Mouse (Mus musculus) forebrain, embryonic 14.5 days (tissue): ENCODE measurements around the gene Prlh. TPM values are rescaled to one million over a fixed set of nuclear protein-coding genes. Genes with fewer than 3 reads are reported as not detected.

Experiments used
- ATAC-seq: fragments of 200-750 bp; cut with Nextera tagmentation; 2 replicates; pipeline ENCODE4 v1.8.0; 2017; ENCODE audit warnings: mild to moderate bottlenecking, moderate library complexity
- DNase-seq: peaks from one replicate; pipeline ENCODE4 v3.0.0-alpha.2; 2015; ENCODE audit warnings: low spot score
- H3K27ac ChIP-seq: fragments of 300-500 bp; sonication (generic); 2 replicates; pipeline ENCODE4 v1.5.1; 2014; ENCODE audit warnings: low read depth, mild to moderate bottlenecking, control low read depth, low read length, moderate library complexity
- H3K27me3 ChIP-seq: fragments of 300-500 bp; sonication (generic); replicated peaks from 2 replicates; pipeline ENCODE4 v1.6.1; 2014; ENCODE audit warnings: low read length, control low read depth, mixed read lengths; ENCODE audit not compliant: control insufficient read depth, insufficient read depth
- H3K36me3 ChIP-seq: fragments of 300-500 bp; sonication (generic); 2 replicates; pipeline ENCODE4 v1.6.1; 2014; ENCODE audit warnings: low read length, control low read depth; ENCODE audit not compliant: control insufficient read depth, insufficient read depth
- H3K4me1 ChIP-seq: fragments of 300-500 bp; sonication (generic); 2 replicates; pipeline ENCODE4 v1.6.1; 2014; ENCODE audit warnings: antibody characterized with exemption, low read length, control low read depth; ENCODE audit not compliant: control insufficient read depth, insufficient read depth
- H3K4me2 ChIP-seq: fragments of 300-500 bp; sonication (generic); 2 replicates; pipeline ENCODE4 v1.6.1; 2014; ENCODE audit warnings: mild to moderate bottlenecking, control low read depth, low read length
- H3K4me3 ChIP-seq: fragments of 300-500 bp; sonication (generic); 2 replicates; pipeline ENCODE4 v1.5.1; 2014; ENCODE audit warnings: low read depth, low read length, control low read depth
- H3K9ac ChIP-seq: fragments of 300-500 bp; sonication (generic); 2 replicates; pipeline ENCODE4 v1.6.1; 2014; ENCODE audit warnings: mild to moderate bottlenecking, low read length, control low read depth, moderate library complexity
- H3K9me3 ChIP-seq: fragments of 300-500 bp; sonication (generic); replicated peaks from 2 replicates; pipeline ENCODE4 v1.6.1; 2016; ENCODE audit warnings: low read length, control low read depth, mixed read lengths; ENCODE audit not compliant: control insufficient read depth
- WGBS: fragments of 180-500 bp; shearing (Covaris S2); extraction: QIAGEN DNeasy Blood & Tissue Kit; methylation state at CpG from one replicate; pipeline ENCODE4 v1.1.7; 2014; 5-methylcytosine and 5-hydroxymethylcytosine counted together
- polyA plus RNA-seq: library from polyadenylated mRNA; unstranded; fragments of >200 nt; fragmentation: Nextera tagmentation; extraction: Ambion mirVana; gene quantifications from 2 replicates; pipeline ENCODE4 v1.2.1, GENCODE M21; 2014

The Prlh gene
- polyA plus RNA-seq, 1 experiment from 2014 or later, result not detected

- DNase-seq (peak; percentile 54), ATAC-seq (0 out of 2 replicates have a peak, but pooled peaks have one; percentile 22)
- 77% methylated on average over 4 of the region's 4 CpGs for WGBS
These were observed 23.1 kb downstream of the Prlh start for GRCm38 (mm10) chr1:90975960-90976359.

GRCm38 (mm10) chr1:90980638-90981330, 27.9 kb downstream of the Prlh start:
- Histone ChIP-seq H3K4me2 (no peak overlapping the region), H3K9ac (no peak overlapping the region), H3K27ac (no peak overlapping the region), H3K4me1 (no peaks in the 10 kb centered on the region), H3K36me3 (no peaks in the 10 kb centered on the region), H3K9me3 (no peaks in the 10 kb centered on the region), H3K27me3 (no peaks in the 10 kb centered on the region), H3K4me3 (no peak overlapping the region)
- 83% methylated on average over 10 of the region's 10 CpGs for WGBS
- ATAC-seq (no peak), DNase-seq (no peak)

More at GRCm38 (mm10) chr1:90975960-90976359, 23.1 kb downstream of the Prlh start:
- no peak overlapping the region for H3K4me2 ChIP-seq
- no peak overlapping the region for H3K4me3 ChIP-seq
- no peaks in the 10 kb centered on the region for H3K9me3 ChIP-seq
- H3K4me1 ChIP-seq, result peaks cover 14% of the 10 kb centered on the region; the same call in 1 of the 2 replicates
- no peak overlapping the region for H3K27ac ChIP-seq
- no peaks in the 10 kb centered on the region for H3K36me3 ChIP-seq
- no peaks in the 10 kb centered on the region for H3K27me3 ChIP-seq
- no peak overlapping the region for H3K9ac ChIP-seq

- Histone ChIP-seq H3K4me2 (no peak overlapping the region), H3K9me3 (no peaks in the 10 kb centered on the region), H3K27ac (no peak overlapping the region), H3K36me3 (no peaks in the 10 kb centered on the region), H3K4me1 (no peaks in the 10 kb centered on the region), H3K9ac (no peak overlapping the region), H3K27me3 (no peaks in the 10 kb centered on the region), H3K4me3 (no peak overlapping the region)
- WGBS, result 85% methylated on average over 3 of the region's 3 CpGs
- DNase-seq (no peak), ATAC-seq (no peak)
These were observed 28.4 kb downstream of the Prlh start for GRCm38 (mm10) chr1:90981346-90981745.

- WGBS, result 88% methylated on average over 1 of the region's 1 CpGs
- ATAC-seq, result no peak
- no peak for DNase-seq
These were observed 43.0 kb downstream of the Prlh start for GRCm38 (mm10) chr1:90995916-90996315.

GRCm38 (mm10) chr1:90997136-90997535, 44.2 kb downstream of the Prlh start:
- no peak overlapping the region for H3K4me3 ChIP-seq
- no peak overlapping the region for H3K4me2 ChIP-seq
- 67% methylated on average over 4 of the region's 4 CpGs for WGBS
- H3K27me3 ChIP-seq, result no peaks in the 10 kb centered on the region
- H3K36me3 ChIP-seq, result no peaks in the 10 kb centered on the region
- DNase-seq, result no peak
- no peak for ATAC-seq
- H3K9me3 ChIP-seq, result no peaks in the 10 kb centered on the region
- no peak overlapping the region for H3K9ac ChIP-seq
- H3K4me1 ChIP-seq, result peaks cover 6% of the 10 kb centered on the region; the same call in 1 of the 2 replicates
- H3K27ac ChIP-seq, result no peak overlapping the region

More at GRCm38 (mm10) chr1:90995916-90996315, 43.0 kb downstream of the Prlh start:
- Histone ChIP-seq H3K36me3 (no peaks in the 10 kb centered on the region), H3K9me3 (no peaks in the 10 kb centered on the region), H3K27ac (no peak overlapping the region), H3K4me2 (no peak overlapping the region), H3K9ac (no peak overlapping the region), H3K27me3 (no peaks in the 10 kb centered on the region), H3K4me3 (no peak overlapping the region), H3K4me1 (peaks cover 6% of the 10 kb centered on the region; the same call in 1 of the 2 replicates)

- Histone ChIP-seq H3K9me3 (no peaks in the 10 kb centered on the region), H3K4me2 (peak overlapping the region; percentile 98; the same call in 1 of the 2 replicates), H3K27me3 (no peaks in the 10 kb centered on the region), H3K27ac (no peak overlapping the region), H3K9ac (no peak overlapping the region), H3K4me1 (peaks cover 6% of the 10 kb centered on the region; the same call in 1 of the 2 replicates), H3K36me3 (no peaks in the 10 kb centered on the region), H3K4me3 (no peak overlapping the region)
- no peak for DNase-seq
- WGBS, result 87% methylated on average over 5 of the region's 5 CpGs
- no peak for ATAC-seq
These were observed 44.7 kb downstream of the Prlh start for GRCm38 (mm10) chr1:90997641-90998040.

- Histone ChIP-seq H3K27me3 (no peaks in the 10 kb centered on the region), H3K36me3 (no peaks in the 10 kb centered on the region), H3K27ac (peak within 1 kb of the TSS; percentile 33; the same call in 1 of the 2 replicates), H3K9me3 (no peaks in the 10 kb centered on the region), H3K4me1 (peaks cover 6% of the 10 kb centered on the region; the same call in 1 of the 2 replicates), H3K4me2 (peak within 1 kb of the TSS; percentile 98), H3K9ac (peak within 1 kb of the TSS; percentile 81), H3K4me3 (peak within 1 kb of the TSS; percentile 69)
- 1% methylated on average over 59 of the region's 59 CpGs for WGBS
- DNase-seq, result peak; percentile 59
- ATAC-seq, result peak; percentile 86
These were observed 45.5 kb downstream of the Prlh start, which contains the start of gene Lrrfip1 for GRCm38 (mm10) chr1:90998268-90998890. Gene Lrrfip1, plus strand, starts transcription at chr1:90998737.

- Histone ChIP-seq H3K4me2 (peak overlapping the region; percentile 98), H3K36me3 (no peaks in the 10 kb centered on the region), H3K27me3 (no peaks in the 10 kb centered on the region), H3K9me3 (no peaks in the 10 kb centered on the region), H3K9ac (peak overlapping the region; percentile 81), H3K4me1 (peaks cover 6% of the 10 kb centered on the region; the same call in 1 of the 2 replicates), H3K27ac (0 out of 2 replicates have a peak overlapping the region, but pooled peaks have one; percentile 33), H3K4me3 (peak overlapping the region; percentile 69)
- peak; percentile 53 for DNase-seq
- ATAC-seq, result peak; percentile 80
- 1% methylated on average over 34 of the region's 41 CpGs for WGBS
These were observed 46.1 kb downstream of the Prlh start for GRCm38 (mm10) chr1:90998891-90999611.
